Mouse (Mus musculus) kidney, adult 2 months (tissue): ENCODE data around the gene Ccdc74a. TPM values are rescaled to one million over a fixed set of nuclear protein-coding genes. Genes with fewer than 3 reads are reported as not detected.

Experiments
- DNase-seq: peaks from one replicate; pipeline ENCODE4 v3.0.0; 2021
- H3K27ac ChIP-seq: fragments of 200-500 bp; 2 replicates; pipeline ENCODE4 v1.5.1; 2012; ENCODE audit warnings: low read depth, low read length, control low read depth, inconsistent platforms; ENCODE audit not compliant: insufficient read depth
- H3K27me3 ChIP-seq: fragments of 200-500 bp; replicated peaks from 2 replicates; pipeline ENCODE4 v1.6.1; 2012; ENCODE audit warnings: mild to moderate bottlenecking, moderate library complexity, low read length, inconsistent platforms; ENCODE audit not compliant: control insufficient read depth, insufficient read depth
- H3K36me3 ChIP-seq: fragments of 200-500 bp; 2 replicates; pipeline ENCODE4 v1.6.1; 2012; ENCODE audit warnings: mild to moderate bottlenecking, moderate library complexity, low read length, inconsistent platforms; ENCODE audit not compliant: control insufficient read depth, insufficient read depth
- H3K4me1 ChIP-seq: fragments of 200-500 bp; 2 replicates; pipeline ENCODE4 v1.6.1; 2011; ENCODE audit warnings: low read length; ENCODE audit not compliant: control insufficient read depth, insufficient read depth
- H3K4me3 ChIP-seq: fragments of 200-500 bp; 2 replicates; pipeline ENCODE4 v1.5.1; 2011; ENCODE audit warnings: mild to moderate bottlenecking, low read depth, low read length, control low read depth; ENCODE audit not compliant: insufficient read depth
- CTCF ChIP-seq: fragments of 200-500 bp; conservative IDR thresholded peaks from 2 replicates; pipeline ENCODE4 v1.5.1; 2011; ENCODE audit warnings: low read depth, mild to moderate bottlenecking, control low read depth, low read length, moderate library complexity, mixed read lengths; ENCODE audit not compliant: insufficient read depth, insufficient read length
- POLR2A ChIP-seq: fragments of 200-500 bp; IDR thresholded peaks from one replicate; pipeline ENCODE4 v1.6.1; 2011; ENCODE audit warnings: low read depth, low read length, control low read depth
- WGBS: fragments of 180-500 bp; shearing (Covaris S2); methylation state at CpG from one replicate; pipeline ENCODE4 v1.1.7; 2018; 5-methylcytosine and 5-hydroxymethylcytosine counted together
- polyA plus RNA-seq: library from polyadenylated mRNA; depleted of rRNA; stranded (reverse); fragments of >200 nt; gene quantifications from 2 replicates; pipeline ENCODE4 v1.2.3, GENCODE M21; 2012

Gene Ccdc74a
- polyA plus RNA-seq, 1 experiment = 1.0 TPM

- Histone ChIP-seq H3K27ac (no peak overlapping the region), H3K4me1 (no peaks in the 10 kb centered on the region), H3K36me3 (no peaks in the 10 kb centered on the region; the same call in 1 of the 2 replicates), H3K27me3 (no peaks in the 10 kb centered on the region), H3K4me3 (no peak overlapping the region)
- 59% methylated on average over 6 of the region's 6 CpGs for WGBS
- no peak for TF ChIP-seq POLR2A
- TF ChIP-seq CTCF = no peak
- DNase-seq = peak; percentile 67
Measured at GRCm38 (mm10) chr16:17641301-17641700, 5.0 kb upstream of the Ccdc74a start.

- Histone ChIP-seq H3K4me1 (no peaks in the 10 kb centered on the region; the same call in 1 of the 2 replicates), H3K27me3 (no peaks in the 10 kb centered on the region), H3K4me3 (no peak overlapping the region), H3K27ac (no peak overlapping the region), H3K36me3 (no peaks in the 10 kb centered on the region; the same call in 1 of the 2 replicates)
- no peak for DNase-seq
- 86% methylated on average over 8 of the region's 8 CpGs for WGBS
- TF ChIP-seq POLR2A (no peak), CTCF (no peak)
Measured at GRCm38 (mm10) chr16:17642311-17642710, 4.0 kb upstream of the Ccdc74a start.

GRCm38 (mm10) chr16:17643437-17643990 lies 2.8 kb upstream of the Ccdc74a start:
- no peaks in the 10 kb centered on the region; the same call in 1 of the 2 replicates for H3K4me1 ChIP-seq
- no peaks in the 10 kb centered on the region; the same call in 1 of the 2 replicates for H3K36me3 ChIP-seq
- 86% methylated on average over 4 of the region's 4 CpGs for WGBS
- no peaks in the 10 kb centered on the region for H3K27me3 ChIP-seq
- no peak for DNase-seq
- H3K4me3 ChIP-seq = no peak overlapping the region
- no peak for TF ChIP-seq CTCF
- TF ChIP-seq POLR2A = no peak
- H3K27ac ChIP-seq = no peak overlapping the region

- DNase-seq = no peak
- no peak overlapping the region for H3K27ac ChIP-seq
- no peak overlapping the region for H3K4me3 ChIP-seq
- no peaks in the 10 kb centered on the region; the same call in 1 of the 2 replicates for H3K36me3 ChIP-seq
- TF ChIP-seq POLR2A (no peak), CTCF (no peak)
- no peaks in the 10 kb centered on the region; the same call in 1 of the 2 replicates for H3K4me1 ChIP-seq
- WGBS = 71% methylated on average over 1 of the region's 1 CpGs
- H3K27me3 ChIP-seq = no peaks in the 10 kb centered on the region
Measured at GRCm38 (mm10) chr16:17647156-17647555, 886 bp downstream of the Ccdc74a start.

- TF ChIP-seq POLR2A (no peak), CTCF (no peak)
- Histone ChIP-seq H3K4me3 (no peak overlapping the region), H3K4me1 (no peaks in the 10 kb centered on the region; the same call in 1 of the 2 replicates), H3K36me3 (no peaks in the 10 kb centered on the region; the same call in 1 of the 2 replicates), H3K27me3 (no peaks in the 10 kb centered on the region), H3K27ac (no peak overlapping the region)
- DNase-seq = no peak
- WGBS = 93% methylated on average over 10 of the region's 10 CpGs
Measured at GRCm38 (mm10) chr16:17647566-17648340, 1.5 kb downstream of the Ccdc74a start.

- no peak overlapping the region for H3K4me3 ChIP-seq
- H3K27me3 ChIP-seq = no peaks in the 10 kb centered on the region
- DNase-seq = no peak
- TF ChIP-seq POLR2A (no peak), CTCF (no peak)
- H3K36me3 ChIP-seq = no peaks in the 10 kb centered on the region; the same call in none of the 2 replicates
- H3K4me1 ChIP-seq = no peaks in the 10 kb centered on the region; the same call in 1 of the 2 replicates
- 88% methylated on average over 16 of the region's 16 CpGs for WGBS
- H3K27ac ChIP-seq = no peak overlapping the region
Measured at GRCm38 (mm10) chr16:17649925-17650605, 3.8 kb downstream of the Ccdc74a start.
